Mouse (Mus musculus): Measurements from ENCODE around the gene Scin. TPM values are rescaled to one million over a fixed set of nuclear protein-coding genes. Genes with fewer than 3 reads are reported as not detected.

The Scin gene
- polyA plus RNA-seq, 1 experiment = 0.60 TPM

GRCm38 (mm10) chr12:40023014-40023642, 110.9 kb downstream of the Scin start:
- TF ChIP-seq EP300 (IDR thresholded peaks at IDR 0.05; ENCODE audit: insufficient read depth, low read depth, low read length) = no peak
- TF ChIP-seq POLR2A (IDR thresholded peaks at IDR 0.05; ENCODE audit: insufficient read depth, low read length) = no peak
- TF ChIP-seq CTCF (IDR thresholded peaks at IDR 0.05; ENCODE audit: low read depth, low read length) = no peak
- no peak overlapping the region for H3K4me3 ChIP-seq (ENCODE audit: low read depth, low read length)
- no peaks in the 10 kb centered on the region for H3K9me3 ChIP-seq (replicated peaks; ENCODE audit: control insufficient read depth, insufficient read depth, low read length, poor library complexity, severe bottlenecking)
- no peak overlapping the region for H3K9ac ChIP-seq (ENCODE audit: low read depth, poor library complexity, severe bottlenecking)
- no peaks in the 10 kb centered on the region for H3K36me3 ChIP-seq (ENCODE audit: control insufficient read depth, insufficient read depth, low read length, poor library complexity, severe bottlenecking)
- H3K27ac ChIP-seq (ENCODE audit: insufficient read depth, low read length) = no peak overlapping the region
- no peaks in the 10 kb centered on the region for H3K27me3 ChIP-seq (ENCODE audit: control insufficient read depth, insufficient read depth, low read length, poor library complexity, severe bottlenecking)
- no peaks in the 10 kb centered on the region for H3K4me1 ChIP-seq (ENCODE audit: control insufficient read depth, insufficient read depth, low read length)

DNA sequence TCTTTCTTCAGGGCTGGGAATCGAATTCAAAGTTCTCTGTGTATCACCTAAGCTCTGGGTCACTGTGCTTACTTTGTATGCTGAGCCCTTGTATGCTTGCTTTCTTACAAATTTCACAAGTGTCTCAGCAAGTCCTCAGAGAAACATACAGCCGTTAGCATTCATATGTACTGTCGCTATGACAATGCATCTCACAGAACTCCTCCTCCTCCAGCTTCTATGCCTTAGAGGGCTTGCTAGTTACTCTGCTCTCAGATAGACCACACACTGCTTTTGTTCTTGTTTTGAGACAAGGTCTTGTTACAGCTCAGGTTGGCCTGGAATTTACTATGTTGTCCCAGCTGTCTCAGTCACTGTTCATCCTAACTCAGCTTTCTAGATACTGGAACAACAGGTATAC, 111.7 kb downstream of the Scin start:
- Histone ChIP-seq H3K36me3 (ENCODE audit: control insufficient read depth, insufficient read depth, low read length, poor library complexity, severe bottlenecking) (no peaks in the 10 kb centered on the region), H3K9me3 (replicated peaks; ENCODE audit: control insufficient read depth, insufficient read depth, low read length, poor library complexity, severe bottlenecking) (no peaks in the 10 kb centered on the region), H3K4me1 (ENCODE audit: control insufficient read depth, insufficient read depth, low read length) (no peaks in the 10 kb centered on the region), H3K27me3 (ENCODE audit: control insufficient read depth, insufficient read depth, low read length, poor library complexity, severe bottlenecking) (no peaks in the 10 kb centered on the region), H3K4me3 (ENCODE audit: low read depth, low read length) (no peak overlapping the region), H3K27ac (ENCODE audit: insufficient read depth, low read length) (no peak overlapping the region), H3K9ac (ENCODE audit: low read depth, poor library complexity, severe bottlenecking) (no peak overlapping the region)
- TF ChIP-seq EP300 (IDR thresholded peaks at IDR 0.05; ENCODE audit: insufficient read depth, low read depth, low read length) = no peak
- TF ChIP-seq POLR2A (IDR thresholded peaks at IDR 0.05; ENCODE audit: insufficient read depth, low read length) = no peak
- TF ChIP-seq CTCF (IDR thresholded peaks at IDR 0.05; ENCODE audit: low read depth, low read length) = no peak

DNA sequence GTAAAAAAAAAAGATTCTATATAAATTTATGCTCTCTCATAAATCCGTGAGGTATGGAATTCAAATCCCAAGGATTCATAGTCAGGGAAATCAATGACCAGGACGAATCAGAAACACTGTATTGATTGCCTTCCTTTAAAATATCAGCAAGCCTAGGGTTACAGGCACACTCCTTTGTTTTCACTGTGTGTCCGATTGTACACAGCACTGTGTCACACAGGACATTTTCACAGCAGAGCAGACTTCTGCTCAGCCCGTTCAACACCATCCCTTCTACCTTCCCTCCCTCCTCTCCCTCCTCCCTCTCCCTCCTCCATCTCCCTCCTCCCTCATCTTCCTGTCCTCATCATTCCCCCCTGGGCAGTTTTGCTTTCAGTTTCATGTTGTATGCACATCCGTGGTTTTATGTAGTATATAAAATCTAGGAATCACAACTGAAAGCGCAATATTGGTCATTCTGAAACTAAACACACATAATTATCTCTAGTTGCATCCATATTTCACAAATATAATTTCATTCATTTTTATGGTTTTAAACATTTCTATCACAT, 116.0 kb downstream of the Scin start:
- Histone ChIP-seq H3K4me1 (ENCODE audit: control insufficient read depth, insufficient read depth, low read length) (no peaks in the 10 kb centered on the region), H3K4me3 (ENCODE audit: low read depth, low read length) (no peak overlapping the region), H3K27me3 (ENCODE audit: control insufficient read depth, insufficient read depth, low read length, poor library complexity, severe bottlenecking) (no peaks in the 10 kb centered on the region; the same call in 1 of the 2 replicates), H3K9ac (ENCODE audit: low read depth, poor library complexity, severe bottlenecking) (no peak overlapping the region), H3K27ac (ENCODE audit: insufficient read depth, low read length) (no peak overlapping the region), H3K9me3 (replicated peaks; ENCODE audit: control insufficient read depth, insufficient read depth, low read length, poor library complexity, severe bottlenecking) (no peaks in the 10 kb centered on the region), H3K36me3 (ENCODE audit: control insufficient read depth, insufficient read depth, low read length, poor library complexity, severe bottlenecking) (no peaks in the 10 kb centered on the region)
- TF ChIP-seq CTCF (IDR thresholded peaks at IDR 0.05; ENCODE audit: low read depth, low read length) (no peak), POLR2A (IDR thresholded peaks at IDR 0.05; ENCODE audit: insufficient read depth, low read length) (no peak), EP300 (IDR thresholded peaks at IDR 0.05; ENCODE audit: insufficient read depth, low read depth, low read length) (no peak)

- Histone ChIP-seq H3K36me3 (ENCODE audit: control insufficient read depth, insufficient read depth, low read length, poor library complexity, severe bottlenecking) (no peaks in the 10 kb centered on the region), H3K4me1 (ENCODE audit: control insufficient read depth, insufficient read depth, low read length) (no peaks in the 10 kb centered on the region), H3K9me3 (replicated peaks; ENCODE audit: control insufficient read depth, insufficient read depth, low read length, poor library complexity, severe bottlenecking) (no peaks in the 10 kb centered on the region), H3K27me3 (ENCODE audit: control insufficient read depth, insufficient read depth, low read length, poor library complexity, severe bottlenecking) (no peaks in the 10 kb centered on the region; the same call in 1 of the 2 replicates), H3K4me3 (ENCODE audit: low read depth, low read length) (no peak overlapping the region), H3K9ac (ENCODE audit: low read depth, poor library complexity, severe bottlenecking) (0 out of 2 replicates have a peak overlapping the region, but pooled peaks have one; percentile 11), H3K27ac (ENCODE audit: insufficient read depth, low read length) (no peak overlapping the region)
- TF ChIP-seq EP300 (IDR thresholded peaks at IDR 0.05; ENCODE audit: insufficient read depth, low read depth, low read length) (no peak), POLR2A (IDR thresholded peaks at IDR 0.05; ENCODE audit: insufficient read depth, low read length) (no peak), CTCF (IDR thresholded peaks at IDR 0.05; ENCODE audit: low read depth, low read length) (no peak)
Measured at GRCm38 (mm10) chr12:40016648-40017460, 117.2 kb downstream of the Scin start.

- H3K36me3 ChIP-seq (ENCODE audit: control insufficient read depth, insufficient read depth, low read length, poor library complexity, severe bottlenecking) = no peaks in the 10 kb centered on the region
- H3K4me1 ChIP-seq (ENCODE audit: control insufficient read depth, insufficient read depth, low read length) = no peaks in the 10 kb centered on the region
- H3K4me3 ChIP-seq (ENCODE audit: low read depth, low read length) = no peak overlapping the region
- no peak for TF ChIP-seq POLR2A (IDR thresholded peaks at IDR 0.05; ENCODE audit: insufficient read depth, low read length)
- TF ChIP-seq EP300 (IDR thresholded peaks at IDR 0.05; ENCODE audit: insufficient read depth, low read depth, low read length) = no peak
- no peak for TF ChIP-seq CTCF (IDR thresholded peaks at IDR 0.05; ENCODE audit: low read depth, low read length)
- no peak overlapping the region for H3K27ac ChIP-seq (ENCODE audit: insufficient read depth, low read length)
- no peaks in the 10 kb centered on the region for H3K9me3 ChIP-seq (replicated peaks; ENCODE audit: control insufficient read depth, insufficient read depth, low read length, poor library complexity, severe bottlenecking)
- no peak overlapping the region for H3K9ac ChIP-seq (ENCODE audit: low read depth, poor library complexity, severe bottlenecking)
- H3K27me3 ChIP-seq (ENCODE audit: control insufficient read depth, insufficient read depth, low read length, poor library complexity, severe bottlenecking) = no peaks in the 10 kb centered on the region; the same call in 1 of the 2 replicates
Measured at GRCm38 (mm10) chr12:40016068-40016467, 118.0 kb downstream of the Scin start.

Data from ES-Bruce4 (cell line).